Mouse (Mus musculus): ENCODE measurements around the gene Dync1h1. TPM values are rescaled to one million over a fixed set of nuclear protein-coding genes. Genes with fewer than 3 reads are reported as not detected.
"Not testable (repeated sequence)": the region's sequence is repeated elsewhere in the genome, so short reads cannot be mapped to it uniquely, and the experiment has no call there.

The Dync1h1 gene
- total RNA-seq, 1 experiment = 405 TPM

DNA sequence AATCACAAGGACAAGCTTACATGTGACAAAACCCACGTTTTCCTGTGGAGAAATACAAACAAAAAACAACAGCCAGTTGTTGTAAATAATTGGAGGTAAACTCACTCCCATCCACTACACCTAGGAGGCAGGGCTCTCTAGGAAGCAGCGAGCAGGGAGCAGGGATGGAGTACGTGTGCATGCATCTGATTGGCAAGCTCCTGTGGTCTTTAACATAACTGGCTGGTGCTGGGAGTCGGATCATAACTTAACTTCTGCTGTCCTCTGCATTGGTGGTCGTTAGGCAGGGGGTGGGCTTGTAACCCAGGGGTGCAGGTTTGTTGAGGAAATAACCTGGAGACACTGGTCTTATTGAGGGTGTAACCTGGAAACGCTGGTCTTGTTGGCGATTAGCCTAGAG, 102.4 kb downstream of the Dync1h1 start:
- no peak for DNase-seq (ENCODE audit: low read depth, low spot score)
- H3K4me3 ChIP-seq (ENCODE audit: insufficient read depth in 1 of 2, low read depth in 1 of 2, low read length in 2 of 2, poor library complexity in 1 of 2, severe bottlenecking in 1 of 2) = peak overlapping the region in 1 of 2 experiments; percentile 35; a peak in 1 of 4 replicates
- peak overlapping the region; percentile 63; the same call in 1 of the 2 replicates for H3K9ac ChIP-seq (ENCODE audit: insufficient read depth, low read depth, low read length, poor library complexity, severe bottlenecking)
- no peaks in the 10 kb centered on the region for H3K9me3 ChIP-seq (ENCODE audit: control insufficient read depth, insufficient read depth, low read depth, low read length)
- no peaks in the 10 kb centered on the region for H3K36me3 ChIP-seq (ENCODE audit: control insufficient read depth, insufficient read depth, low read length, poor library complexity, severe bottlenecking)
- H3K27ac ChIP-seq (ENCODE audit: insufficient read depth, low read depth, low read length, poor library complexity, severe bottlenecking) = peak overlapping the region; percentile 98
- in situ Hi-C loops (cut with MboI; ENCODE audit: low sequenced_read_pairs in 2 of 2, unreplicated experiment in 2 of 2) = no loop called here
- no peak for TF ChIP-seq MAFK (IDR thresholded peaks at IDR 0.05; ENCODE audit: insufficient read depth, low read depth, low read length)
- no peak for TF ChIP-seq CHD2 (IDR thresholded peaks at IDR 0.05; ENCODE audit: low read depth, low read length)
- TF ChIP-seq ZC3H11A (IDR thresholded peaks at IDR 0.05; ENCODE audit: borderline replicate concordance, low read depth, low read length) = no peak
- TF ChIP-seq ZNF384 (IDR thresholded peaks at IDR 0.05; ENCODE audit: low read depth, low read length) = no peak
- no peak for TF ChIP-seq HCFC1 (IDR thresholded peaks at IDR 0.05; ENCODE audit: borderline replicate concordance, insufficient read depth, low read length)
- H3K4me1 ChIP-seq (ENCODE audit: control insufficient read depth in 2 of 2, insufficient read depth in 2 of 2, low read length in 2 of 2, poor library complexity in 1 of 2) = peaks cover 5 to 25% of the 10 kb centered on the region in 2 experiments; a peak in 2 of 4 replicates

DNA sequence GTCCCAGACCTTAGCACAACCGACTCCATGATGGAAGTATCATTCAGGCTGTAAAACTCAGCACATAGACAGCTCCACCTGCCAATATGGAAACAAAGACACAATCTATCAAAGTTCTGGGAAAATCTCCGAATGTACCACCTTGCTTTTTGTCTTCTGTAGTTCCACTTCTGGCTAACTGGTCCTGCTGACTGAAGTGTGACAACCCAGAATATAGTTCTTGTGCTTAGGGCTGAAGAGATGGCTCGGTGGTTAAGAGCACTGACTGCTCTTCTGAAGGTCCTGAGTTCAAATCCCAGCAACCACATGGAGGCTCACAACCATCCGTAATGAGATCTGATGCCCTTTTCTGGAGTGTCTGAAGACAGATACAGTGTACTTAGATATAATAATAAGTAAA, 104.2 kb downstream of the Dync1h1 start:
- in situ Hi-C loops (cut with MboI; ENCODE audit: low sequenced_read_pairs in 2 of 2, unreplicated experiment in 2 of 2); DNase-seq (ENCODE audit: low read depth, low spot score); H3K27ac ChIP-seq (ENCODE audit: insufficient read depth, low read depth, low read length, poor library complexity, severe bottlenecking): not testable (repeated sequence)

DNA sequence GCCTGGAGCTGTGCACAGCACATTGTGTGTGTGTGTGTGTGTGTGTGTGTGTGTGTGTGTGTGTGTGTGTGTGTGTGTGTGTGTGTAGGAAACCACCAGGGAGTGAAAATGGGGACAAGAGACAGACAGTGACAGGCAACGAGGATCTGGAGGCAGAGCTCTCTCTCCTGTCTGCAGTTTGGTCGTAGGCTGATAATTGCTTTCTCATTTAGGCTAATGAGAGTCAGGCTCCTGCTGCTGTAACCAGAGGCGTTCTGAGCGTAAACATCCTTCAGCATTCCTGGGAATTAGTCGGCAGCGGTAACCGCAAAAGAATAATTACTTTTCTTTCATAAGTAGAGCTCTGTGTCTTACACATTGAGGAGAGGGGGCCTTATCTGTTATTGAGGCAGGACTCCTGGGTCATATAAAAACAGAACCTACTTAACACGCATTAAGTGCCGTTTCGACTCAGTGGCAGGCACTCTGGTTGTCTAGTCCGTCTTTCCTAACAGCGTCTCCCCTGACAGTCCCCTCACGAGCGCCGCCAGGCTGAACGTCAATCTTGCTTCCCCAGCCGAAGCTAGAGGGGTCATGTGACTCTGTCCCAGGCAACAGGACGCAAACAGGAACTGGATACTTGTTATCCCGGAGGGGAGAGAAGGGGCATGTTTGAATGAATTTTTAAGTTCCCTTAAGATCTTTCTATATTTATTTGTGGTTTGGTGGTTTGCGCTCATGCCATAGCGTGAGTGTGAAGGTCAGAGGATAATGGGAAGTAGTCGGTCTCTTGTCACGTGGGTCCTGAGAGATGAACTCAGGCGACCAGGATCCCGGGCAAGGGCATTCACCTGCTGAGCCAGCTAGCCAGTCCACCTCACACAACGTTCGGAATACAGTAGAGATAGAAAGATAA, 105.3 kb downstream of the Dync1h1 start:
- Histone ChIP-seq H3K36me3 (ENCODE audit: control insufficient read depth, insufficient read depth, low read length, poor library complexity, severe bottlenecking) (no peaks in the 10 kb centered on the region), H3K27ac (ENCODE audit: insufficient read depth, low read depth, low read length, poor library complexity, severe bottlenecking) (peak overlapping the region; percentile 73), H3K4me3 (ENCODE audit: insufficient read depth in 1 of 2, low read depth in 1 of 2, low read length in 2 of 2, poor library complexity in 1 of 2, severe bottlenecking in 1 of 2) (peak overlapping the region; percentile 10 to 15; a peak in 2 of 4 replicates), H3K9ac (ENCODE audit: insufficient read depth, low read depth, low read length, poor library complexity, severe bottlenecking) (peak overlapping the region; percentile 28; the same call in 1 of the 2 replicates), H3K9me3 (ENCODE audit: control insufficient read depth, insufficient read depth, low read depth, low read length) (no peaks in the 10 kb centered on the region), H3K4me1 (ENCODE audit: control insufficient read depth in 2 of 2, insufficient read depth in 2 of 2, low read length in 2 of 2, poor library complexity in 1 of 2) (peaks cover 9 to 26% of the 10 kb centered on the region in 2 experiments)
- TF ChIP-seq HCFC1 (IDR thresholded peaks at IDR 0.05; ENCODE audit: borderline replicate concordance, insufficient read depth, low read length) (no peak), CHD2 (IDR thresholded peaks at IDR 0.05; ENCODE audit: low read depth, low read length) (no peak), MAFK (IDR thresholded peaks at IDR 0.05; ENCODE audit: insufficient read depth, low read depth, low read length) (no peak), ZC3H11A (IDR thresholded peaks at IDR 0.05; ENCODE audit: borderline replicate concordance, low read depth, low read length) (no peak), ZNF384 (IDR thresholded peaks at IDR 0.05; ENCODE audit: low read depth, low read length) (no peak)
- in situ Hi-C loops (cut with MboI; ENCODE audit: low sequenced_read_pairs in 2 of 2, unreplicated experiment in 2 of 2) = no loop called here
- DNase-seq (ENCODE audit: low read depth, low spot score) = no peak

More for the DNA sequence above, 104.2 kb downstream of the Dync1h1 start:
- H3K36me3 ChIP-seq (ENCODE audit: control insufficient read depth, insufficient read depth, low read length, poor library complexity, severe bottlenecking); H3K4me3 ChIP-seq (ENCODE audit: insufficient read depth in 1 of 2, low read depth in 1 of 2, low read length in 2 of 2, poor library complexity in 1 of 2, severe bottlenecking in 1 of 2); H3K9ac ChIP-seq (ENCODE audit: insufficient read depth, low read depth, low read length, poor library complexity, severe bottlenecking); H3K9me3 ChIP-seq (ENCODE audit: control insufficient read depth, insufficient read depth, low read depth, low read length): not testable (repeated sequence)
- peaks cover 5 to 25% of the 10 kb centered on the region in 2 experiments; a peak in 3 of 4 replicates for H3K4me1 ChIP-seq (ENCODE audit: control insufficient read depth in 2 of 2, insufficient read depth in 2 of 2, low read length in 2 of 2, poor library complexity in 1 of 2)

DNA sequence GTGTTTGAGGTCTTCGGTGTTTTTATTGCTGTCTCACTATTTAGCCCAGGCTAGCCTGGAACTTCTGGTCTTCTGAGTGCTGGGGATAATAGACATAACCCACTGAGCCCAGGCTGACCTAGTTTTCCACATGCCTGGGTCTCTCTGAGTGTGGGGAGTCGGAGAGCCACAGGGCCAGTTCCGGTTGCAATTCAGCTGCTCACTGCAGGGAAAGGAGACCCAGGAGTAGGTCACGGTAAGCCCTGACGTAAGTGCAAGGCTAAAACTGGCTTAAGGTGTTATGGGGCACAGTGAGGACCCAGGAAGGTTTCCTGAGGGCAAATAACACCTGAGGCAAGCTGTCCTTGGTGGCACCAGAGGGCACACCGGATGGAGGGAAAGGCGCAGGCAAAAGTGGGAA, 106.2 kb downstream of the Dync1h1 start:
- Histone ChIP-seq H3K27ac (ENCODE audit: insufficient read depth, low read depth, low read length, poor library complexity, severe bottlenecking) (peak overlapping the region; percentile 72), H3K36me3 (ENCODE audit: control insufficient read depth, insufficient read depth, low read length, poor library complexity, severe bottlenecking) (no peaks in the 10 kb centered on the region), H3K9ac (ENCODE audit: insufficient read depth, low read depth, low read length, poor library complexity, severe bottlenecking) (peak overlapping the region; percentile 62; the same call in 1 of the 2 replicates), H3K4me1 (ENCODE audit: control insufficient read depth in 2 of 2, insufficient read depth in 2 of 2, low read length in 2 of 2, poor library complexity in 1 of 2) (peaks cover 9 to 24% of the 10 kb centered on the region in 2 experiments), H3K9me3 (ENCODE audit: control insufficient read depth, insufficient read depth, low read depth, low read length) (no peaks in the 10 kb centered on the region), H3K4me3 (ENCODE audit: insufficient read depth in 1 of 2, low read depth in 1 of 2, low read length in 2 of 2, poor library complexity in 1 of 2, severe bottlenecking in 1 of 2) (peak overlapping the region; percentile 7 to 29; a peak in 2 of 4 replicates)
- in situ Hi-C loops (cut with MboI; ENCODE audit: low sequenced_read_pairs in 2 of 2, unreplicated experiment in 2 of 2) = no loop called here
- TF ChIP-seq CHD2 (IDR thresholded peaks at IDR 0.05; ENCODE audit: low read depth, low read length) (no peak), ZC3H11A (IDR thresholded peaks at IDR 0.05; ENCODE audit: borderline replicate concordance, low read depth, low read length) (no peak), ZNF384 (IDR thresholded peaks at IDR 0.05; ENCODE audit: low read depth, low read length) (no peak), HCFC1 (IDR thresholded peaks at IDR 0.05; ENCODE audit: borderline replicate concordance, insufficient read depth, low read length) (no peak), MAFK (IDR thresholded peaks at IDR 0.05; ENCODE audit: insufficient read depth, low read depth, low read length) (no peak)
- DNase-seq (ENCODE audit: low read depth, low spot score) = no peak
